9 mouse cellular contexts compared by ENCODE assay signal in genomic region chr15:11408155-11408826, GRCm38 (mm10). TPM values are rescaled to one million over a fixed set of nuclear protein-coding genes. Genes with fewer than 3 reads are reported as not detected.
DNase-seq lines count a peak whose midpoint lies in the region; ATAC-seq and TF ChIP-seq lines count a peak whose summit lies in the region.
"Had no signal": no experiment of that assay in that cellular context is flagged by ENCODE, and none has a peak within 500 bp of the region (broad histone marks: within the 10 kb centered on the region; RNA-seq: fewer than 3 reads in every experiment).

No protein-coding gene starts in this region.

- H3K27ac ChIP-seq in heart, adult 2 months, result no peak overlapping the region
- no peak overlapping the region for H3K27ac ChIP-seq in hindbrain, embryonic 11.5 days (ENCODE audit: low read depth, low read length)
- H3K27ac ChIP-seq: limb, embryonic 15.5 days had no signal

- WGBS in heart, adult 2 months, result 34% methylated on average over 7 of the region's 7 CpGs
- WGBS in hindbrain, embryonic 11.5 days, result 46% methylated on average over 7 of the region's 7 CpGs

- H3K79me2 ChIP-seq in heart, adult 2 months (replicated peaks; ENCODE audit: control insufficient read depth, insufficient read depth, low read length), result no peaks in the 10 kb centered on the region

- no peak overlapping the region for H3K9ac ChIP-seq in heart, adult 2 months (ENCODE audit: low read depth, low read length)
- H3K9ac ChIP-seq in hindbrain, embryonic 11.5 days (ENCODE audit: low read depth, low read length), result no peak overlapping the region
- H3K9ac ChIP-seq: limb, embryonic 15.5 days had no signal

- no peak overlapping the region for H3K4me2 ChIP-seq in hindbrain, embryonic 11.5 days (replicated peaks; ENCODE audit: low read depth, low read length)
- H3K4me2 ChIP-seq: limb, embryonic 15.5 days had no signal

- ATAC-seq in hindbrain, embryonic 11.5 days (ENCODE audit: low FRiP score), result no peak

- DNase-seq in heart, adult 2 months, result no peak
- no peak for DNase-seq in heart, adult 9 months (ENCODE audit: low spot score in 2 of 2)
- peak; percentile 18 to 19 for DNase-seq in B cell, adult 2 months
- peak; percentile 11 for DNase-seq in T-cell, adult 2 months (ENCODE audit: low spot score)
- DNase-seq in hindbrain, embryonic 11.5 days (ENCODE audit: low spot score), result peak; percentile 56
- DNase-seq in lung, postnatal 25 days (ENCODE audit: low spot score), result peak; percentile 16
- DNase-seq in spleen, postnatal 36 days (ENCODE audit: low spot score in 2 of 2), result no peak
- no peak for DNase-seq in right cerebral cortex, postnatal 25 days

- no peak overlapping the region for H3K4me3 ChIP-seq in heart, adult 2 months
- no peak overlapping the region for H3K4me3 ChIP-seq in hindbrain, embryonic 11.5 days (ENCODE audit: low read depth, low read length)
- H3K4me3 ChIP-seq: limb, embryonic 15.5 days had no signal

- TF ChIP-seq EP300 in heart, adult 2 months (IDR thresholded peaks at IDR 0.05; ENCODE audit: insufficient read depth, low read depth, low read length), result no peak

- TF ChIP-seq POLR2A in heart, adult 2 months (IDR thresholded peaks at IDR 0.05; ENCODE audit: insufficient read depth, low read depth, low read length), result no peak

- TF ChIP-seq CTCF in heart, adult 2 months (IDR thresholded peaks at IDR 0.05), result peak; percentile 72

- H3K4me1 ChIP-seq in heart, adult 2 months (ENCODE audit: control insufficient read depth, insufficient read depth, low read length), result no peaks in the 10 kb centered on the region; the same call in 1 of the 2 replicates
- no peaks in the 10 kb centered on the region for H3K4me1 ChIP-seq in hindbrain, embryonic 11.5 days (replicated peaks; ENCODE audit: control insufficient read depth, insufficient read depth, low read length)

- intact Hi-C loops in heart, adult 2 months (cut with DNase I), result loop anchor here (1.0 to 10.0 kb wide), 4 partner anchors 347 to 677 kb away; partner anchors contain the start of gene Npr3

- no peaks in the 10 kb centered on the region for H3K27me3 ChIP-seq in heart, adult 2 months (ENCODE audit: control insufficient read depth, insufficient read depth, low read length)
- H3K27me3 ChIP-seq in hindbrain, embryonic 11.5 days (ENCODE audit: control insufficient read depth, insufficient read depth, low read length), result 0 out of 2 replicates have a peak, but pooled peaks cover 3% of the 10 kb centered on the region
- H3K27me3 ChIP-seq: limb, embryonic 15.5 days had no signal

- H3K9me3 ChIP-seq in hindbrain, embryonic 11.5 days (ENCODE audit: control insufficient read depth, low read length), result no peaks in the 10 kb centered on the region
- H3K9me3 ChIP-seq: limb, embryonic 15.5 days had no signal

- no peaks in the 10 kb centered on the region for H3K36me3 ChIP-seq in heart, adult 2 months (ENCODE audit: control insufficient read depth, insufficient read depth, low read length)
- no peaks in the 10 kb centered on the region for H3K36me3 ChIP-seq in hindbrain, embryonic 11.5 days (ENCODE audit: control insufficient read depth, insufficient read depth, low read length)
- H3K36me3 ChIP-seq: limb, embryonic 15.5 days had no signal

RNA-seq across cellular contexts. Expression of gene Tars, which starts 8.8 kb away (rescaled TPM):
- 10 to 100 TPM; 19.0 to 24.5 TPM for total RNA-seq in heart, adult 2 months (2021)
- 7.8 and 12.1 TPM in 2 replicates for polyA plus RNA-seq in heart, adult 2 months (2012; rRNA removed)
- polyA plus RNA-seq in hindbrain, embryonic 11.5 days (2014; fragmentation: Nextera tagmentation; extraction: Ambion mirVana), result 84.6 and 94.7 TPM in 2 replicates

Comparison
In these comparisons a context has a peak if more than half of its experiments do, and no peak if none do; other contexts are left out.
1. DNase-seq: peak in B cell, adult 2 months (2 of 2), T-cell, adult 2 months (single experiment), hindbrain, embryonic 11.5 days (single experiment) and lung, postnatal 25 days (single experiment); none in heart, adult 2 months (0 of 2), heart, adult 9 months (0 of 2), spleen, postnatal 36 days (0 of 2) and right cerebral cortex, postnatal 25 days (single experiment).